Mouse (Mus musculus) midbrain, embryonic 13.5 days (tissue): ENCODE results near the gene Arsg. TPM values are rescaled to one million over a fixed set of nuclear protein-coding genes. Genes with fewer than 3 reads are reported as not detected.

Experiments
- ATAC-seq: fragments of 200-750 bp; cut with Nextera tagmentation; 2 replicates; pipeline ENCODE4 v1.8.0; 2017; ENCODE audit warnings: mild to moderate bottlenecking, moderate TSS enrichment, moderate library complexity
- H3K27ac ChIP-seq: fragments of 300-500 bp; sonication (generic); 2 replicates; pipeline ENCODE4 v1.5.1; 2015; ENCODE audit warnings: inconsistent platforms, mild to moderate bottlenecking, moderate library complexity
- H3K27me3 ChIP-seq: fragments of 300-500 bp; sonication (generic); 2 replicates; pipeline ENCODE4 v1.6.1; 2015; ENCODE audit warnings: mild to moderate bottlenecking, inconsistent platforms
- H3K36me3 ChIP-seq: fragments of 300-500 bp; sonication (generic); 2 replicates; pipeline ENCODE4 v1.6.1; 2015; ENCODE audit warnings: mild to moderate bottlenecking, inconsistent platforms
- H3K4me1 ChIP-seq: fragments of 300-500 bp; sonication (generic); replicated peaks from 2 replicates; pipeline ENCODE4 v1.6.1; 2015; ENCODE audit warnings: inconsistent platforms
- H3K4me2 ChIP-seq: fragments of 300-500 bp; sonication (generic); replicated peaks from 2 replicates; pipeline ENCODE4 v1.6.1; 2015; ENCODE audit warnings: moderate library complexity, mild to moderate bottlenecking, inconsistent platforms
- H3K4me3 ChIP-seq: fragments of 300-500 bp; sonication (generic); replicated peaks from 2 replicates; pipeline ENCODE4 v1.5.1; 2015; ENCODE audit warnings: mild to moderate bottlenecking, inconsistent platforms
- H3K9ac ChIP-seq: fragments of 300-500 bp; sonication (generic); replicated peaks from 2 replicates; pipeline ENCODE4 v1.6.1; 2015; ENCODE audit warnings: mild to moderate bottlenecking, inconsistent platforms
- H3K9me3 ChIP-seq: fragments of 300-500 bp; sonication (generic); 2 replicates; pipeline ENCODE4 v1.6.1; 2016; ENCODE audit warnings: mild to moderate bottlenecking, inconsistent platforms
- WGBS: fragments of 180-500 bp; shearing (Covaris S2); methylation state at CpG from one replicate; pipeline ENCODE4 v1.1.7; 2015; 5-methylcytosine and 5-hydroxymethylcytosine counted together
- polyA plus RNA-seq: library from polyadenylated mRNA; unstranded; fragments of >200 nt; fragmentation: Nextera tagmentation; extraction: Ambion mirVana; gene quantifications from 2 replicates; pipeline ENCODE4 v1.2.1, GENCODE M21; 2015

Gene Arsg
- polyA plus RNA-seq, 1 experiment from 2014 or later, result 3.1 TPM

DNA sequence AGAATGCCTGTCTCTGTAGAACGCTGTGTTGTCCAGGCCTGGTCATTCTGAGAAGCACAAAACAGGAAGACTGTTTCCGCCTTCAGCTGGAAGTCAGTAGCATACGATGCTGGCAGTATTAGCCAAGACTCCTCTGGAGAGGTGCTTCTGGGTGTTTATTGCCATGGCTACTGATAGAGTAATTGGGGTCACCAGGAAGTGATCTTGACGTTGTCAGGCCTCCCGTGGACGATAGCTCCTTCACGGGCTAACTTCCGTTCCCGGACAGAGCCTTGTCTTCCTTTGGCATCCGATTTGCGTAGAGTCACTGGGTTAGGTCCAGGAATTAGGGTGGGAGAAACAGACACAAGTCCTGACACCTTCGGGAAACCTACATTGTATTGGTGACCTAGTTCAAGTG, 86.1 kb downstream of the Arsg start:
- H3K27me3 ChIP-seq, result no peaks in the 10 kb centered on the region
- no peak overlapping the region for H3K4me3 ChIP-seq
- H3K4me2 ChIP-seq, result no peak overlapping the region
- H3K4me1 ChIP-seq, result no peaks in the 10 kb centered on the region
- no peaks in the 10 kb centered on the region for H3K36me3 ChIP-seq
- H3K9ac ChIP-seq, result no peak overlapping the region
- H3K27ac ChIP-seq, result no peak overlapping the region
- ATAC-seq, result no peak
- H3K9me3 ChIP-seq, result no peaks in the 10 kb centered on the region
- 91% methylated on average over 12 of the region's 12 CpGs for WGBS

- WGBS, result 37% methylated on average over 9 of the region's 9 CpGs
- no peak overlapping the region for H3K27ac ChIP-seq
- no peak overlapping the region for H3K4me3 ChIP-seq
- H3K36me3 ChIP-seq, result no peaks in the 10 kb centered on the region
- H3K9me3 ChIP-seq, result no peaks in the 10 kb centered on the region
- H3K4me1 ChIP-seq, result no peaks in the 10 kb centered on the region
- H3K4me2 ChIP-seq, result no peak overlapping the region
- H3K9ac ChIP-seq, result no peak overlapping the region
- no peak for ATAC-seq
- H3K27me3 ChIP-seq, result no peaks in the 10 kb centered on the region
These were observed 87.7 kb downstream of the Arsg start for GRCm38 (mm10) chr11:109560793-109561257.

DNA sequence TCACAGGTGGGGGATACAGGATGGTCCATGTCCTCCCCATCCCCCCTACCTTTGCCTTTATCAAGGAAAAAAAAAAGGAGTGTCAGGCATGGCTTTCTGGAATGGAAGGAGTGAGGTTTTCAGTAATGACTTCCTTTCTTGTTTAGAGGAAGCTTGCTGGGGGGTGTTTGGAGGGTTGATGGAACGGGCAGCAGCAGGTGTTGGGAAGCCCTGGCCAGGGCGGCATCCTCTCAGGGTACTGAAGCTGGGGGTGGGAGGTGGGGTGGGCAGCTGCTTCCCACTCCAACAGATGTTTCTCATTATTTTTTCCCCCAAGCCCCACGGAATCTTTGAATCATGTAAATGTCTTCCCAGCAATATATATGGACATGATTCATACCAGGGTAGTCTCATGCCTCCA, 88.3 kb downstream of the Arsg start:
- Histone ChIP-seq H3K9me3 (no peaks in the 10 kb centered on the region), H3K9ac (no peak overlapping the region), H3K4me3 (no peak overlapping the region), H3K4me2 (no peak overlapping the region), H3K27ac (no peak overlapping the region), H3K4me1 (no peaks in the 10 kb centered on the region), H3K27me3 (no peaks in the 10 kb centered on the region), H3K36me3 (no peaks in the 10 kb centered on the region)
- 86% methylated on average over 3 of the region's 3 CpGs for WGBS
- ATAC-seq, result no peak

- Histone ChIP-seq H3K9ac (no peak overlapping the region), H3K27me3 (no peaks in the 10 kb centered on the region), H3K4me1 (no peaks in the 10 kb centered on the region), H3K36me3 (no peaks in the 10 kb centered on the region), H3K4me3 (no peak overlapping the region), H3K4me2 (no peak overlapping the region), H3K27ac (no peak overlapping the region), H3K9me3 (no peaks in the 10 kb centered on the region)
- ATAC-seq, result no peak
- 90% methylated on average over 4 of the region's 4 CpGs for WGBS
These were observed 90.5 kb downstream of the Arsg start for GRCm38 (mm10) chr11:109563708-109564107.

DNA sequence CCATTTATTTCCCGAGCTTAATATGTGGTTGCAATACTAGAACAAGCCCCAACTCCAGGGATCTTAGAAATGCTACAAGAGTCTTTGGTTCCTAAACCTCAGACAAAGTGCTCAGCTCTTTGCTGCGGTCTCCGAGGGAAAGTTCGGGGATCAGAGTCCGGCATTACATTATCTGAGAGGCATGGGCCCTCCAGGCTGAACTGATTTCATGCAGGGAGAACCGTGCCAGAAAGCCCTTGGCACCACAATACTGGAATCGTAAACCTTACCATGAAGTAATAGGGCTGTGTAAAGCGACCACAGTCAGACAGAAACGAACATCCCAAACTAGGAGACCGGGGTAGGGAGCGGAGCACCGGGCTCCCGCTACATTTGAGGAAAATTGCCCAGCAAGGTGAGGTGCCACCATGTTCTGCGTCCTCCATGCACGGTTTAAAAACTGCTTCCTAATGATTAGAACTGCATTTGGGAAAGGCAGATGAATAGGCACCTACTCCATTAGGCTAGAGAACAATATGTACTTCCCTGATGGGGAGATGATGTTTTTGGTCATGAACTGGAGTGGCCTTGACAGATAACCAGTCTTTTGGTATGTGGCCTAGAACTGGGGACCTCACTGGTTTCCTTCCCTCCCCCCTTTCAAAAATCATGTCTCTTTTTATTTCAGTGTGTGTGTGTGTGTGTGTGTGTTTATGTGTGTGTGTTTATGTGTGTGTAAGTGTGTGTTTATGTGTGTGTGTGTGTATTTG, 91.5 kb downstream of the Arsg start:
- 90% methylated on average over 15 of the region's 15 CpGs for WGBS
- ATAC-seq, result no peak
- Histone ChIP-seq H3K9ac (no peak overlapping the region), H3K4me1 (no peaks in the 10 kb centered on the region), H3K36me3 (no peaks in the 10 kb centered on the region), H3K27me3 (no peaks in the 10 kb centered on the region), H3K4me2 (no peak overlapping the region), H3K27ac (no peak overlapping the region), H3K9me3 (no peaks in the 10 kb centered on the region), H3K4me3 (no peak overlapping the region)

DNA sequence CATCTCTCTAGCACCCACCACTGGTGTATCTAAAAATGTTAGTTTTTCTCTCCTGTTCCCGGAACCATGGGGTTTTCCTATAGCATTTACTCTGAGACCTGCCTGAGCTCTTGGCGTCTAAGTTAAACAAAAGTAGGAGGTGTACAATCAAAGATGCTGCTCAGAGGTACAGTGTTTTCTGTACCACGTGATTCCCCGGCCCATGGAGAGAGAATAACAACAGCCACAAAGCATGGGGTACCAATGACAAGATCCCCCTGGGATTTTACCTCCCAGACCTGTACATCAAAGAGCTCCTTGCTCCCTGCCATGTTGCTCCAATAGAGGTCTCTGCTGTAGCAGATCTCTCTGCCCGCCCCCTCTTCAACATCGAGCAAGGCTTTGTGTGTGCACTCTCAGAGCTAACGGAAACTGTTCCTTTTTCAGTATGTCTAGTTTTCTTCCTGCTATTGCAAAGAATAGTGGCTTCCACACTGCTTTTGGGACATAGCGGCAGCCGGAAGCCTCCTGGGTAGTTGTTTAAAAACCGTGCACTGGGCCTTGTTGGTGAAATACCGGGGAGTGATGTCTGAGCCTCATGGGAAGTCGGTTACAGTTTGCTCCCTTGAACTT, 95.9 kb downstream of the Arsg start:
- ATAC-seq, result no peak
- Histone ChIP-seq H3K9ac (no peak overlapping the region), H3K27me3 (no peaks in the 10 kb centered on the region), H3K9me3 (no peaks in the 10 kb centered on the region), H3K4me3 (no peak overlapping the region), H3K27ac (no peak overlapping the region), H3K4me1 (no peaks in the 10 kb centered on the region), H3K36me3 (no peaks in the 10 kb centered on the region), H3K4me2 (no peak overlapping the region)
- 65% methylated on average over 12 of the region's 12 CpGs for WGBS

DNA sequence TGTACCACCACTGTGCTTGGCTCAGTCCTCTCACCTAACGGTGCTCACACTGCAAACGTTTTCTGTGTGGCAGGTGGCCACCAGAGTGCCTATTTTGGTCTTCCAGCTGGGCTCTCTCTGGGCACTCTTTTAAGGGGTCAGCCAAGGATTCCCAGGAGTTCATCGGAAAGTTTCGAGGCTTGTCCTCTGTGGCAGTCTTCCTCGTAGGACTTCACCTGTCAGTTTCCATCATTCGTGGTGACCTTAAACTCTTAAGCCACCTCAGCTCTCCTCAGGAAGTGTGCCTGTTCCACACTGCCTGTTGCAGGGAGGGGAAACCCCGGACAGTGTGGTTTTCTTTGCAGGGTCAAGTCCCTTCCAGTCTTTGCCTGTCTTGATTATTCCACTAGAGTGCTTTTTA, 96.6 kb downstream of the Arsg start:
- 81% methylated on average over 7 of the region's 7 CpGs for WGBS
- no peak overlapping the region for H3K9ac ChIP-seq

DNA sequence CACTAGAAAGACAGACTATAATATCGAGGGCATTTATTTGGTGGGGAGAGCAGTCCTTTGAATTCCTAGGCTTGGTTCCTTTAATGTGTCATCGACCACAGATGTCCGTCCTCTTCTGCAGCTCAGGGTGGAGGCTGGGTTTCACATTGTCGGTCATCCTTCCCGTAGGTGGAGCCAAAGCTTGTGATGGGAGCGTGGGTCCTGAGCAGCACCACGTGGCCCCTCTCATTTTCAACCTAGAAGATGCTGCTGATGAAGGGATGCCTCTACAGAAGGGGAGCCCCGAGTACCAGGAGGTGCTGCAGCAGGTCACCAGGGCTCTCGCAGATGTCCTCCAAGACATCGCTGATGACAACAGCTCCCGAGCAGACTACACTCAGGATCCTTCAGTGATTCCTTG, 98.9 kb downstream of the Arsg start:
- Histone ChIP-seq H3K4me3 (no peak overlapping the region), H3K9me3 (no peaks in the 10 kb centered on the region), H3K4me1 (no peaks in the 10 kb centered on the region), H3K36me3 (no peaks in the 10 kb centered on the region), H3K27me3 (no peaks in the 10 kb centered on the region), H3K27ac (no peak overlapping the region), H3K4me2 (no peak overlapping the region), H3K9ac (no peak overlapping the region)
- ATAC-seq, result no peak
- 88% methylated on average over 11 of the region's 11 CpGs for WGBS

More for the DNA sequence above, 96.6 kb downstream of the Arsg start:
- Histone ChIP-seq H3K4me1 (no peaks in the 10 kb centered on the region), H3K36me3 (no peaks in the 10 kb centered on the region), H3K9me3 (no peaks in the 10 kb centered on the region), H3K4me2 (no peak overlapping the region), H3K4me3 (no peak overlapping the region), H3K27me3 (no peaks in the 10 kb centered on the region), H3K27ac (no peak overlapping the region)
- ATAC-seq, result no peak

DNA sequence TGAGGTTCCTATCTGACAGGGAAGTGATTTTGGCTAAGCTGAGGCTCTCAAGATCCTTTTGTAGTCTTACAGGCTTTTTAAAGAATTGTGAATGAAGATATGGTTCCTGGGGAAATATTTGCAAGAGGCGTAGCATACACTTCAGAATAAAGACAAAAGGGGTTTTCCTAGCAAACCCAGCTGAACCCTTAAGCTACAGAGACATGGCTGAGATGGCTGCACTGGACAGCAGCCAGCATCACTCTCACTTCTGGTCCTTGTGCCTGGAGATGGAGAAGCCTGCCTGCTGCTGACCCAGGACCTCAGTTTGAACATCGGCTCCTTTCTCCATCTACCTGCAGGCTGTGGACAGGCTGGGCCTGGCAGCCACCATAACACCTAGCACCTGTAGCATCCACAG, 101.4 kb downstream of the Arsg start:
- ATAC-seq, result no peak
- 85% methylated on average over 2 of the region's 2 CpGs for WGBS
- no peak overlapping the region for H3K4me3 ChIP-seq
- no peaks in the 10 kb centered on the region for H3K36me3 ChIP-seq
- H3K9ac ChIP-seq, result no peak overlapping the region
- H3K27me3 ChIP-seq, result no peaks in the 10 kb centered on the region
- H3K9me3 ChIP-seq, result no peaks in the 10 kb centered on the region
- H3K4me1 ChIP-seq, result no peaks in the 10 kb centered on the region
- no peak overlapping the region for H3K4me2 ChIP-seq
- no peak overlapping the region for H3K27ac ChIP-seq

GRCm38 (mm10) chr11:109575832-109576231, 102.7 kb downstream of the Arsg start:
- Histone ChIP-seq H3K9me3 (no peaks in the 10 kb centered on the region), H3K4me3 (no peak overlapping the region), H3K9ac (no peak overlapping the region), H3K36me3 (no peaks in the 10 kb centered on the region), H3K4me1 (no peaks in the 10 kb centered on the region), H3K27ac (no peak overlapping the region), H3K27me3 (no peaks in the 10 kb centered on the region), H3K4me2 (no peak overlapping the region)
- 91% methylated on average over 6 of the region's 6 CpGs for WGBS
- ATAC-seq, result no peak

GRCm38 (mm10) chr11:109578536-109578935, 105.4 kb downstream of the Arsg start:
- H3K4me2 ChIP-seq, result no peak overlapping the region
- no peak overlapping the region for H3K27ac ChIP-seq
- WGBS, result 90% methylated on average over 3 of the region's 3 CpGs
- no peaks in the 10 kb centered on the region for H3K27me3 ChIP-seq
- no peaks in the 10 kb centered on the region for H3K9me3 ChIP-seq
- H3K36me3 ChIP-seq, result no peaks in the 10 kb centered on the region
- H3K4me3 ChIP-seq, result no peak overlapping the region
- no peak for ATAC-seq
- H3K4me1 ChIP-seq, result 0 out of 2 replicates have a peak, but pooled peaks cover 3% of the 10 kb centered on the region
- H3K9ac ChIP-seq, result no peak overlapping the region

- Histone ChIP-seq H3K36me3 (no peaks in the 10 kb centered on the region), H3K27ac (no peak overlapping the region), H3K27me3 (no peaks in the 10 kb centered on the region), H3K4me1 (0 out of 2 replicates have a peak, but pooled peaks cover 3% of the 10 kb centered on the region), H3K4me3 (no peak overlapping the region), H3K4me2 (no peak overlapping the region), H3K9me3 (no peaks in the 10 kb centered on the region), H3K9ac (no peak overlapping the region)
- 85% methylated on average over 9 of the region's 9 CpGs for WGBS
- ATAC-seq, result no peak
These were observed 106.8 kb downstream of the Arsg start for GRCm38 (mm10) chr11:109579999-109580398.
